Mouse (Mus musculus): ENCODE measurements around the gene H3f3b.

The H3f3b gene

GRCm38 (mm10) chr11:116027756-116028155, at the start of gene H3f3b:
H3f3b (minus strand) TSS chr11:116027962.
- DNase-seq = no peak

- no peak for DNase-seq
Measured at GRCm38 (mm10) chr11:116076836-116077235, 49.1 kb upstream of the H3f3b start.

DNA sequence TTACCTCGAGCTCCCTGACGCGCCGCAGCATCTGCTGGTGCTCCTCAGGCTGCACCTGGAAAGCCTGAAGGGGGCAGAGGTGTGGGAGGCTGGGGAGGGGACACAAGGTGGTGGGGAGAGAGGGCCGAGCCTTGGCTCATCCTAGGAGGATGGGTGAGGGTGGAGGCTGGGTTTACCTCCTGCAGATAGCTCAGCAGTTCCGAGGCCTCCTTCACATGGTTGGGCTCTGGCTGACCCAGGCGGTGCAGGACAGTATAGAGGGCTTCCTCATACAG, 48.4 kb upstream of the H3f3b start:
- DNase-seq = no peak

- peak in 1 of 2 experiments; percentile 25 for DNase-seq
Measured at GRCm38 (mm10) chr11:116075539-116076265, 47.9 kb upstream of the H3f3b start.

DNA sequence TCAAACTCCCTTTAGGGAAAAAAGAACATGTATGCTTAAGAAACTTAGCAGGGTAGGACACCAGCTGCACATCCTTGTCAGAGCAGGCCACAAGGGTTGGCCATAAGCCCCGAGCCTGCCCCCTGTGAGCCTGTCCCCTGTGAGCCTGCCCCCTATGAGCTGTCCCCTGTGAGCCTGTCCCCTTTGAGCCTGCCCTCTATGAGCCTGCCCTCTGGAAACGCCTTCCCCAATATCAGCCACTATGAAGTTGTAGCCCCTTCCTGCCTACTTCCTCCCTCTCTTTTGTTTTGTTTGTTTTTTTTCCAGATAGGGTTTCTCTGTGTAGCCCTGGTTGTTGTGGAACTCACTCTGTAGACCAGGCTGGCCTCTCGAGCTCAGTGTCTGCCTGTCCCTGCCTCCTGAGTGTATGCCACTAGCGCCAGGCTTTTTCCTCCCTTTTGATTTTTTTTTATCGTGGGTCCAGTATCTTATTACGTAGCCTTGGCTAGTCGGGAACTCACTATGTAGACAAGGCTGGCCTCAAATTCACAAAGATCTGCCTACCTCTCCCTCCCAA, 46.8 kb upstream of the H3f3b start:
- DNase-seq = no peak

GRCm38 (mm10) chr11:116072608-116073007, 44.8 kb upstream of the H3f3b start:
- no peak for DNase-seq

- DNase-seq = peak in 1 of 2 experiments; percentile 68
Measured at GRCm38 (mm10) chr11:116071510-116071909, 43.7 kb upstream of the H3f3b start.

- no peak for DNase-seq
Measured at GRCm38 (mm10) chr11:116065345-116065744, 37.6 kb upstream of the H3f3b start.

DNA sequence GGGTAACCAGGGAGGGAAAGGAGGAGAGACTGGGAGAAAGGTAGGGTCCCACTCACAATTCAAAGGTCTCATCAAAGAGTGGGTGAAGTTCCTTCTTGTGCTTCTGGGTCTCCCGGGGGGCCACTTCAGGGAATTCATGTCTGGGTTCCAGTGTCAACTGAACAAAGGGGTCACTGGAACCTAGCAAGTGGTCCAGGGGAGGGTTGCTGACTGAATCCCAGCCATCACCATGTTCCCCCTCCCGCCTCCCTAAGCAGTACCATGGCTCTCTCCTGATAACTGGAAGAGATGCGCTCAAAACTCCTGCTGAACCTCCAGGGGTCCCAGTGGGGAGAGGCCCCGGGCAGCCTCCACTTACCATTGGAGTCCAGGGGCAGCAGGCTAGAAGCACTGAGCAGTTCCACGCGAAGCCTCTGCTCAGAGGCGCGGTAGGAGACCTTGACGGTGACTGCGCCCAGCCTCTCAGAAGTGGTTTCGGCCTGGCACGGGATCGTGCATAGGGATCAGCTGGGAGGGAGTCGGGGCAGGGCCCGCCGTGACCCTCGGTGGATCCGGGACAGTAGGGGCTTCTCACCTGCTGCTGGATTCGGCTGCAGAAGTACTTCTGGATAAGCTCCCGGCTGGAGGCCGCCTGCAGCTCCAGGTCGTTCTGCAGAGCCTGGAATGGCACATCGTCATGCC, 36.6 kb upstream of the H3f3b start:
- no peak for DNase-seq

DNA sequence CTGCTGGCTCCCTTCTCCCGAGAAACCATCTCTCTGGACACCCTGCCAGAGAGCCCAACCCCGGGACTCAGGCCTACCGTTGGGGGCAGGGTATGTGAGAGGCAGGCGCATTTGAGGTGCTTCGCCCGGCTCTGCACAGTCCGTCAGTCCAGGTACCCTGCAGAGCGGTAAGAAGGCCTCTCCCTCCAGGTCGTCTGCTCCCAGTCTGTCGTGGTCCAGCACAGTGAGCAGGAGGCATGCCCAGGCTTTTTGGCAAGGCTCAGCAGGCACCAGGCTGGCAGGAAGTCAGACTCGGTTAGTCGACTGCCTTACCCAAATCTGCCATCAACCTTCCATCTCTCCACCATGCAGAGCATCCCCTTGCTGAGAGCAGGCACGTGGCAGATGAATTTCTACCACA, 35.8 kb upstream of the H3f3b start:
- DNase-seq = peak in 1 of 2 experiments; percentile 47

- DNase-seq = no peak
Measured at GRCm38 (mm10) chr11:116062521-116062920, 34.8 kb upstream of the H3f3b start.

GRCm38 (mm10) chr11:116061641-116062415, 34.1 kb upstream of the H3f3b start:
- DNase-seq = no peak

GRCm38 (mm10) chr11:116060596-116060995, 32.8 kb upstream of the H3f3b start:
- no peak for DNase-seq

DNA sequence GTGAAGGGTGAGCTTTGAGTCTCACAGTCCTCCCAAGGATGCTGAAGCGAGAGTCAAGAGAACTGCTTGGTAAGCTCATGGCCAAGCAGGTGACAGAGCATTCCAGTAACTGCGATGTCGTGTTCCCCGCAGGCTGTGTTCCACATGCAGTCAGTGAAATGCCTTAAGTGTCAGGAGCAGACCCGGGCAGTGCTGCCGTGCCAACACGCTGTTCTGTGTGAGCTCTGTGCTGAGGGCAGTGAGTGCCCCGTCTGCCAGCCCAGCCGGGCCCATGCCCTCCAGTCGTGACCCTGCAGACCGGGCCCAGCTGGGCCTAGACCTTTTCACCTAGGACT, 31.9 kb upstream of the H3f3b start:
- DNase-seq = no peak

GRCm38 (mm10) chr11:116058868-116059690, 31.3 kb upstream of the H3f3b start:
- DNase-seq = no peak

- DNase-seq = no peak
Measured at GRCm38 (mm10) chr11:116058022-116058614, 30.4 kb upstream of the H3f3b start.

DNA sequence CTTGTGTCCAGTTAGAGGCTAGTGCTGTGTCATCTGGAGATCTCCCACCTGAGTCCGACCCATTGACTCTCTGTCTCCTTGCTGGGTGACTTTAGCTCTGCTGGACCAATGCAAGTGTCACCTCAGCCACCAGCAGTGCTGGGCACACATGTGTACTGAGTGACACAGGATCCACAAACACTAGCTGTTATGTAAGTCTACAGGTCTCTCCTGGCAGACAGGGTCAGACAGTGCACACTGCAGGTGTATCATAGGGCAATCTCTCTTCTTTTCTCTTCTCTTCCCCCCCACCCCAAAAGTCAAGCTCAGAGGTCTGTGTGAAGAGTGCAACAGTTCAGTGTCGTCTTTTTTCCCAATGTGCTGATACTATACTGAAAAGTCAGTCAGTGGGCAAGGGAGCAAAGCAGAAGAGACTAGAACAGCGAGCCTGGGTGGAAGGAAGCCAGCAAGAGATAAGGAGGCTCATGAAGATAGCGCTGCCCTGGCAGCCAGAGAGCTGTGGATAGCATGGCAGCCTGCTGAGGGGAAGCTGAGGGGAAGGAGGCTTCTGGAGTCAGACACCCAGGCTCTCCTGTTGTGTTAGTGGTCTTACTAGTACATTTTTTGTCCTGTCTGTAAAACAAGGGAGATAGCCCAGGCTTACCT, 29.6 kb upstream of the H3f3b start:
- no peak for DNase-seq

DNA sequence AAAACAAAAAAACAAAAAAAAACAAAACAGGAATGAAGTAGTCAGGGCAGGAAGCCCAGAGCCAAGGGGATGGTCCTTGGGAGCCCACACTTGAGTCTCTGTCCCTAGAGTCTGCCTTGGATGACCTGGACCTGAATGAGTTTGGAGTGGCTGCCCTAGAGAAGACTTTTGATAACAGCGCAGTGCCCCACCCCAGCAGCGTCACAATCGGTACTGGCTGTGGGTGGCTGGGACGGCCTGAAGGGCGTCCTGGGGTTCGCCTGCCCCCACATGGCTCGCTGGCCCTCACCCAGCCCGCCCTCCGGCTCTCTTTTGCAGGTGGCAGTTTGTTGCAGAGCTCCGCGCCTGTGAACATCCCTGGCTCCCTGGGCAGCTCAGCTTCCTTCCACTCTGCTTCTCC, 28.1 kb upstream of the H3f3b start:
- no peak for DNase-seq

- DNase-seq = no peak
Measured at GRCm38 (mm10) chr11:116053510-116054229, 25.9 kb upstream of the H3f3b start.

GRCm38 (mm10) chr11:116050196-116050595, 22.4 kb upstream of the H3f3b start:
- DNase-seq = no peak

DNA sequence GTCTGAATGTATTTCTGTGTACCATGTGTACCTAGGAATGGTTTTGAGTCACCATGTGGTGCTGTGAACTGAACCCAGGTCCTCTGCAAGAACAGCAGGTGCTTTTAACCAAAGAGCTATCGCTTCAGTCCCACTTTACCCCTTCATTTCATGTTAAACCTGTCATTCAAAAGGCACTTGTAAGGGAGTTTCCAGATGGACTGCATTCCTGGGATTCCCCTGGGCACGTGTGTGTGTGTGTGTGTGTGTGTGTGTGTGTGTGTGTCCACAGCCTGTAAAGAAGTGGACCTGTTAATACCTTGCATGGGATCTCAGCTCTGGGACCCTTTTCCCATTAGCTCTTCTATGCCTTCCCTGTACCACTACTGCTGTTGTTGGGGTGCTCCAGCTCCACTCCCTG, 21.8 kb upstream of the H3f3b start:
- no peak for DNase-seq
